Mouse (Mus musculus): ENCODE results near the gene 2200002D01Rik. TPM values are rescaled to one million over a fixed set of nuclear protein-coding genes. Genes with fewer than 3 reads are reported as not detected.
A peak's percentile ranks its signal among the peaks of the same experiment; 100 is the strongest.

Gene 2200002D01Rik
- total and polyA plus RNA-seq, 2 experiments from 2014 or later = 0.82 TPM; not detected in 1

GRCm38 (mm10) chr7:29279261-29279660 is 31.0 kb upstream of the 2200002D01Rik start:
- Histone ChIP-seq H3K27me3 (ENCODE audit: insufficient read depth, low read length) (no peaks in the 10 kb centered on the region; the same call in 1 of the 2 replicates), H3K27ac (ENCODE audit: low read depth, low read length) (no peak overlapping the region), H3K36me3 (ENCODE audit: insufficient read depth) (no peaks in the 10 kb centered on the region), H3K9ac (no peak overlapping the region), H3K4me3 (ENCODE audit: low read depth, low read length) (no peak overlapping the region), H3K9me3 (ENCODE audit: low read length) (no peaks in the 10 kb centered on the region), H3K4me2 (ENCODE audit: low read depth) (no peak overlapping the region), H3K4me1 (ENCODE audit: insufficient read depth) (no peaks in the 10 kb centered on the region)
- TF ChIP-seq CTCF (IDR thresholded peaks at IDR 0.05; ENCODE audit: low read depth) = no peak
- no peak for ATAC-seq
- no peak for DNase-seq

GRCm38 (mm10) chr7:29277510-29277909 is 29.2 kb upstream of the 2200002D01Rik start:
- Histone ChIP-seq H3K4me1 (ENCODE audit: insufficient read depth) (no peaks in the 10 kb centered on the region), H3K27ac (ENCODE audit: low read depth, low read length) (no peak overlapping the region), H3K9me3 (ENCODE audit: low read length) (no peaks in the 10 kb centered on the region), H3K9ac (no peak overlapping the region), H3K27me3 (ENCODE audit: insufficient read depth, low read length) (no peaks in the 10 kb centered on the region; the same call in 1 of the 2 replicates), H3K4me3 (ENCODE audit: low read depth, low read length) (no peak overlapping the region), H3K4me2 (ENCODE audit: low read depth) (no peak overlapping the region), H3K36me3 (ENCODE audit: insufficient read depth) (no peaks in the 10 kb centered on the region)
- ATAC-seq = no peak
- no peak for DNase-seq
- no peak for TF ChIP-seq CTCF (IDR thresholded peaks at IDR 0.05; ENCODE audit: low read depth)
- 95% methylated on average over 4 of the region's 4 CpGs for WGBS

GRCm38 (mm10) chr7:29276715-29277114 is 28.4 kb upstream of the 2200002D01Rik start:
- no peak overlapping the region for H3K27ac ChIP-seq (ENCODE audit: low read depth, low read length)
- H3K4me1 ChIP-seq (ENCODE audit: insufficient read depth) = no peaks in the 10 kb centered on the region
- TF ChIP-seq CTCF (IDR thresholded peaks at IDR 0.05; ENCODE audit: low read depth) = no peak
- no peaks in the 10 kb centered on the region for H3K36me3 ChIP-seq (ENCODE audit: insufficient read depth)
- H3K27me3 ChIP-seq (ENCODE audit: insufficient read depth, low read length) = no peaks in the 10 kb centered on the region; the same call in 1 of the 2 replicates
- no peak overlapping the region for H3K4me3 ChIP-seq (ENCODE audit: low read depth, low read length)
- 72% methylated on average over 5 of the region's 5 CpGs for WGBS
- H3K9ac ChIP-seq = no peak overlapping the region
- H3K4me2 ChIP-seq (ENCODE audit: low read depth) = no peak overlapping the region
- DNase-seq (no peak), ATAC-seq (no peak)
- no peaks in the 10 kb centered on the region for H3K9me3 ChIP-seq (ENCODE audit: low read length)

GRCm38 (mm10) chr7:29271687-29272465 is 23.6 kb upstream of the 2200002D01Rik start:
- Histone ChIP-seq H3K4me3 (ENCODE audit: low read depth, low read length) (no peak overlapping the region), H3K27ac (ENCODE audit: low read depth, low read length) (0 out of 2 replicates have a peak overlapping the region, but pooled peaks have one; percentile 10), H3K4me2 (ENCODE audit: low read depth) (no peak overlapping the region), H3K9ac (no peak overlapping the region), H3K36me3 (ENCODE audit: insufficient read depth) (no peaks in the 10 kb centered on the region), H3K9me3 (ENCODE audit: low read length) (no peaks in the 10 kb centered on the region), H3K4me1 (ENCODE audit: insufficient read depth) (no peaks in the 10 kb centered on the region), H3K27me3 (ENCODE audit: insufficient read depth, low read length) (no peaks in the 10 kb centered on the region)
- TF ChIP-seq CTCF (IDR thresholded peaks at IDR 0.05; ENCODE audit: low read depth) = no peak
- ATAC-seq = peak; percentile 53
- no peak for DNase-seq
- 62% methylated on average over 8 of the region's 8 CpGs for WGBS

GRCm38 (mm10) chr7:29270445-29270844 is 22.2 kb upstream of the 2200002D01Rik start:
- 91% methylated on average over 4 of the region's 4 CpGs for WGBS
- H3K4me2 ChIP-seq (ENCODE audit: low read depth) = no peak overlapping the region
- DNase-seq = no peak

GRCm38 (mm10) chr7:29266931-29267330 is 18.7 kb upstream of the 2200002D01Rik start:
- H3K4me3 ChIP-seq (ENCODE audit: low read depth, low read length) = no peak overlapping the region
- H3K27me3 ChIP-seq (ENCODE audit: insufficient read depth, low read length) = no peaks in the 10 kb centered on the region
- 57% methylated on average over 4 of the region's 4 CpGs for WGBS
- H3K4me1 ChIP-seq (ENCODE audit: insufficient read depth) = no peaks in the 10 kb centered on the region
- no peak overlapping the region for H3K9ac ChIP-seq
- TF ChIP-seq CTCF (IDR thresholded peaks at IDR 0.05; ENCODE audit: low read depth) = no peak
- no peaks in the 10 kb centered on the region for H3K36me3 ChIP-seq (ENCODE audit: insufficient read depth)
- H3K9me3 ChIP-seq (ENCODE audit: low read length) = no peaks in the 10 kb centered on the region
- ATAC-seq (no peak), DNase-seq (no peak)
- no peak overlapping the region for H3K27ac ChIP-seq (ENCODE audit: low read depth, low read length)
- no peak overlapping the region for H3K4me2 ChIP-seq (ENCODE audit: low read depth)

More at GRCm38 (mm10) chr7:29270445-29270844, 22.2 kb upstream of the 2200002D01Rik start:
- Histone ChIP-seq H3K9me3 (ENCODE audit: low read length) (no peaks in the 10 kb centered on the region), H3K27ac (ENCODE audit: low read depth, low read length) (no peak overlapping the region), H3K4me1 (ENCODE audit: insufficient read depth) (no peaks in the 10 kb centered on the region), H3K36me3 (ENCODE audit: insufficient read depth) (no peaks in the 10 kb centered on the region), H3K27me3 (ENCODE audit: insufficient read depth, low read length) (no peaks in the 10 kb centered on the region), H3K9ac (no peak overlapping the region), H3K4me3 (ENCODE audit: low read depth, low read length) (no peak overlapping the region)
- TF ChIP-seq CTCF (IDR thresholded peaks at IDR 0.05; ENCODE audit: low read depth) = no peak
- no peak for ATAC-seq

GRCm38 (mm10) chr7:29265636-29266035 is 17.4 kb upstream of the 2200002D01Rik start:
- WGBS = 83% methylated on average over 7 of the region's 7 CpGs
- Histone ChIP-seq H3K27ac (ENCODE audit: low read depth, low read length) (no peak overlapping the region), H3K9me3 (ENCODE audit: low read length) (no peaks in the 10 kb centered on the region), H3K4me3 (ENCODE audit: low read depth, low read length) (no peak overlapping the region), H3K9ac (no peak overlapping the region), H3K36me3 (ENCODE audit: insufficient read depth) (no peaks in the 10 kb centered on the region), H3K27me3 (ENCODE audit: insufficient read depth, low read length) (no peaks in the 10 kb centered on the region), H3K4me1 (ENCODE audit: insufficient read depth) (no peaks in the 10 kb centered on the region), H3K4me2 (ENCODE audit: low read depth) (no peak overlapping the region)
- ATAC-seq = no peak
- TF ChIP-seq CTCF (IDR thresholded peaks at IDR 0.05; ENCODE audit: low read depth) = no peak
- DNase-seq = no peak

Data from forebrain, postnatal 0 days (tissue).